Mouse (Mus musculus) neural tube, embryonic 12.5 days (tissue): ENCODE results near the gene Slc30a5. TPM values are rescaled to one million over a fixed set of nuclear protein-coding genes. Genes with fewer than 3 reads are reported as not detected.
A peak's percentile ranks its signal among the peaks of the same experiment; 100 is the strongest.
"Not testable (repeated sequence)": the region's sequence is repeated elsewhere in the genome, so short reads cannot be mapped to it uniquely, and the experiment has no call there.

Experiments used
- ATAC-seq: fragments of 200-750 bp; cut with Nextera tagmentation; 2 replicates; pipeline ENCODE4 v1.8.0; 2017; ENCODE audit warnings: low read depth, mild to moderate bottlenecking, moderate TSS enrichment, moderate library complexity; ENCODE audit not compliant: low FRiP score
- H3K27ac ChIP-seq: fragments of 300-500 bp; sonication (generic); 2 replicates; pipeline ENCODE4 v1.5.1; 2016
- H3K27me3 ChIP-seq: fragments of 300-500 bp; sonication (generic); replicated peaks from 2 replicates; pipeline ENCODE4 v1.6.1; 2016; ENCODE audit warnings: mild to moderate bottlenecking
- H3K36me3 ChIP-seq: fragments of 300-500 bp; sonication (generic); 2 replicates; pipeline ENCODE4 v1.6.1; 2016; ENCODE audit warnings: mild to moderate bottlenecking
- H3K4me1 ChIP-seq: fragments of 300-500 bp; sonication (generic); 2 replicates; pipeline ENCODE4 v1.6.1; 2016
- H3K4me2 ChIP-seq: fragments of 300-500 bp; sonication (generic); replicated peaks from 2 replicates; pipeline ENCODE4 v1.6.1; 2016; ENCODE audit warnings: mild to moderate bottlenecking
- H3K4me3 ChIP-seq: fragments of 300-500 bp; sonication (generic); 2 replicates; pipeline ENCODE4 v1.5.1; 2016
- H3K9ac ChIP-seq: fragments of 300-500 bp; sonication (generic); 2 replicates; pipeline ENCODE4 v1.6.1; 2016; ENCODE audit warnings: mild to moderate bottlenecking
- H3K9me3 ChIP-seq: fragments of 300-500 bp; sonication (generic); 2 replicates; pipeline ENCODE4 v1.6.1; 2016; ENCODE audit warnings: mild to moderate bottlenecking
- WGBS: fragments of 180-500 bp; shearing (Covaris S2); methylation state at CpG from one replicate; pipeline ENCODE4 v1.1.7; 2016; 5-methylcytosine and 5-hydroxymethylcytosine counted together
- polyA plus RNA-seq: library from polyadenylated mRNA; unstranded; fragments of >200 nt; fragmentation: Nextera tagmentation; extraction: Ambion mirVana; gene quantifications from 2 replicates; pipeline ENCODE4 v1.2.1, GENCODE M21; 2016

Slc30a5 gene
- polyA plus RNA-seq, 1 experiment from 2014 or later, result 43.7 TPM

DNA sequence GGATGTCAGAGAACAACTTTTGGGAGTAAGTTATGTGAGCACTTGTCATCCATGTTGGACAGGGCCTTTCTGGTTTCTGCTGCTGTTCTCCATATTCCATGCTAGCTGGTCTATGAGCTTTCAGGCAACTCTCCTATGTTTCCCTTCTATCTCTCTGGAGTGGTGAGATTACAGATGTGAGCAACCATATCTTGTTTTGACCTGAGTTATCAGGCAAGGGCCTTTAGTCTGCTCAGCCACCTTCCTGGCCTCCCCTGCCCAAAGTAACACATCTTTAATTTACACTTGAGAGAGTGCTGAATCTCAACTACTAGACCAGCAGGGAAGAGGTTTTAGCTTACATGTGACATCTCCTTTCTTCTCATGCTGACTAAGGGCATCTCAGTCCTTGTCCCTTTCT is 32.5 kb upstream of the Slc30a5 start:
- Histone ChIP-seq H3K36me3 (no peaks in the 10 kb centered on the region), H3K4me3 (no peak overlapping the region), H3K4me2 (no peak overlapping the region), H3K27me3 (no peaks in the 10 kb centered on the region), H3K4me1 (no peaks in the 10 kb centered on the region), H3K27ac (no peak overlapping the region), H3K9me3 (no peaks in the 10 kb centered on the region), H3K9ac (no peak overlapping the region)
- ATAC-seq, result no peak

DNA sequence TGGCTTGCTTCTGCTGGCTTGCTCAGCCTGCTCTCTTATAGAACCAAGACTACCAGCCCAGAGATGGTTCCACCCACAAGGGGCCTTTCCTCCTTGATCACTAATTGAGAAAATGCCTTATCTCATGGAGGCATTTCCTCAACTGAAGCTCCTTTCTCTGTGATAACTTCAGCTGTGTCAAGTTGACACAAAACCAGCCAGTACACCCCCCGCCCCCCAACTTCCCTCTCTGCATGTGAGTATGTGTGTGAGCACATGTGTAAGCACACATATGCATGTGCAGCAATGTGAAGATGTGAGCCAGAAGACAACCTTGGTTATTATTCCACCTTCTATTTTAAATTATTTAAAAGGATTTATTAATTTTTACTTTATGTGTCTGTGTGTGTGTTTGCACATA is 30.7 kb upstream of the Slc30a5 start:
- H3K4me1 ChIP-seq, H3K9ac ChIP-seq, H3K4me2 ChIP-seq, H3K9me3 ChIP-seq, H3K27me3 ChIP-seq, ATAC-seq, H3K27ac ChIP-seq, H3K4me3 ChIP-seq, H3K36me3 ChIP-seq: not testable (repeated sequence)
- WGBS, result 87% methylated on average over 1 of the region's 1 CpGs

DNA sequence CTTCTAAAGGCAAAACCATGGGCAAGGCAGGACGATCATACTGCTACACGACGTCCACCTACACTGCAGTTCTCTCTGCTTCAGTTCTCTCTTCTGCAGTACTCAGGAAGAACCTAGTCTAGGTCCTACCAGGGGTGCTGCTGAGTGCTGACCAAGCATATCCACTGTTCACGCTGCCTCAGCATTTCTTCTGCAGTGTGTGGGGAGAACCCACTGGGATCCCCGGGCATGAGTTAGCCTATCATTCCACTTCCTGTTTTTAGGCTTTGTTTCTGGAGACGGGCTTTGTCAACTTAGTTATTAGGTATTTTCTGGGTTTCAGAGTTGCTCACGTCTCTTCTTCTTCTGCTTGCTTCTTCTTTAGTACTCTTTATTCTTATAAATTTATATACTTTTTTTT is 25.9 kb upstream of the Slc30a5 start:
- Histone ChIP-seq H3K4me2 (no peak overlapping the region), H3K36me3 (no peaks in the 10 kb centered on the region), H3K4me3 (no peak overlapping the region), H3K9ac (no peak overlapping the region), H3K27ac (no peak overlapping the region), H3K27me3 (no peaks in the 10 kb centered on the region), H3K9me3 (no peaks in the 10 kb centered on the region), H3K4me1 (no peaks in the 10 kb centered on the region)
- no peak for ATAC-seq
- WGBS, result 87% methylated on average over 7 of the region's 7 CpGs

DNA sequence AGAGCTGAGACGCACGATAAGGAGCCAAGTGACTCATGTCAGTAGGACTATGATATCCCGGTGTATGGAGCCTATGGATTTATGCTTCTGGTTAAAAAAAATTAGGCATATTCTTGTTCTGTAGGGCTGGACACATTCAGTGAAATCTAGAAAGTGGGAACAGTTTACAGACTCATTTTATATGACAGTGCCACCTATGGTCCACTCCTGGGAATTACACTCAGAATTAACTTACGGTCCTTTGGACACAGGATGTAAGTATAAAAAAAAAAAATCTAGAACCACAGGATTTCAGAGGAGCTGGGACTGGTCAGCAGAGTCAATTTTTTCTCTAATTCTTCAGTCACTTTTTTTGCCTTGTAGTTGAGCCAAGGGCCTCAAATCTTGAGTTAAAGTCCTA is 20.9 kb upstream of the Slc30a5 start:
- 55% methylated on average over 4 of the region's 4 CpGs for WGBS
- H3K27ac ChIP-seq, result no peak overlapping the region
- no peaks in the 10 kb centered on the region for H3K9me3 ChIP-seq
- no peak overlapping the region for H3K4me2 ChIP-seq
- no peak overlapping the region for H3K9ac ChIP-seq
- H3K4me3 ChIP-seq, result no peak overlapping the region
- no peak for ATAC-seq
- H3K27me3 ChIP-seq, result no peaks in the 10 kb centered on the region
- H3K4me1 ChIP-seq, result no peaks in the 10 kb centered on the region
- H3K36me3 ChIP-seq, result no peaks in the 10 kb centered on the region

DNA sequence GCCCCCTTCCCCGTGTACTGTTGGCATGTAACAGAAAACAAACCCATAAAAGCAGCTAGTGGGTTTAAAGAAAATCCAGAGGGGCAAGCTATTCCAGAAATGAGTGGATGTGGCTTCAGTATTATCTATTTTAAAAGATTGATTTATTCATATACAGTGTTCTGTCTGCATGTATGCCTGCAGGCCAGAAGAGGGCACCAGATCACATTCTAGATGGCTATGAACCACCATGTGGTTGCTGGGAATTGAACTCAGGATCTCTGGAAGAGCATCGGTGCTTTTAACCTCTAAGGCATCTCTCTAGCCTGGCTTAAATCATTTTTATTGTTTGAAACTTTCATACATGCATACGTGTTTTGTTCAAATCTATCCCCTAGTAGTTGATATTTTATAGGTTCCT is 19.9 kb upstream of the Slc30a5 start:
- no peaks in the 10 kb centered on the region for H3K9me3 ChIP-seq
- WGBS, result 77% methylated on average over 3 of the region's 3 CpGs

DNA sequence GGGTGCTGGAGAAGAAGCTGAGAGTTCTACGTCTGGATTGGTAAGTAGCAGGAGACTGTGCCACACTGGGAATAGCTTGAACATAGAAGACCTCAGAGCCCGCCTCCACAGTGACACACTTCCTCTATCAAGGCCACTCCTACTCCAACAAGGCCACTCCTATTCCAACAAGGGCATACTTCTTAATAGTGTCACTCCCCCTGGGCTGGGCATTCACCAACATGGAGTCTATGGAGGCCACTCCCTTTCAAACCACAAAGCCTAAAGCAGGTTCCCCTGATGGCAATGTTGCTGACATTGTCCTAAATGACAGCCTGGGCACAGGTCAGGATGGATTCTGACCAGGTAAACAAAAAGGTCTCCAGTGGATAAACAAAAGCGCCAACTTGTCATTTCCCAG is 15.9 kb upstream of the Slc30a5 start:
- Histone ChIP-seq H3K4me1 (no peaks in the 10 kb centered on the region), H3K4me2 (no peak overlapping the region), H3K9me3 (no peaks in the 10 kb centered on the region), H3K36me3 (no peaks in the 10 kb centered on the region), H3K9ac (no peak overlapping the region), H3K27ac (no peak overlapping the region), H3K4me3 (no peak overlapping the region), H3K27me3 (no peaks in the 10 kb centered on the region)
- 87% methylated on average over 3 of the region's 3 CpGs for WGBS
- no peak for ATAC-seq

More for the DNA sequence above, 19.9 kb upstream of the Slc30a5 start:
- no peaks in the 10 kb centered on the region for H3K4me1 ChIP-seq
- H3K4me3 ChIP-seq, result no peak overlapping the region
- H3K4me2 ChIP-seq, result no peak overlapping the region
- no peaks in the 10 kb centered on the region for H3K27me3 ChIP-seq
- H3K9ac ChIP-seq, result no peak overlapping the region
- H3K36me3 ChIP-seq, result no peaks in the 10 kb centered on the region
- ATAC-seq, result no peak
- no peak overlapping the region for H3K27ac ChIP-seq

DNA sequence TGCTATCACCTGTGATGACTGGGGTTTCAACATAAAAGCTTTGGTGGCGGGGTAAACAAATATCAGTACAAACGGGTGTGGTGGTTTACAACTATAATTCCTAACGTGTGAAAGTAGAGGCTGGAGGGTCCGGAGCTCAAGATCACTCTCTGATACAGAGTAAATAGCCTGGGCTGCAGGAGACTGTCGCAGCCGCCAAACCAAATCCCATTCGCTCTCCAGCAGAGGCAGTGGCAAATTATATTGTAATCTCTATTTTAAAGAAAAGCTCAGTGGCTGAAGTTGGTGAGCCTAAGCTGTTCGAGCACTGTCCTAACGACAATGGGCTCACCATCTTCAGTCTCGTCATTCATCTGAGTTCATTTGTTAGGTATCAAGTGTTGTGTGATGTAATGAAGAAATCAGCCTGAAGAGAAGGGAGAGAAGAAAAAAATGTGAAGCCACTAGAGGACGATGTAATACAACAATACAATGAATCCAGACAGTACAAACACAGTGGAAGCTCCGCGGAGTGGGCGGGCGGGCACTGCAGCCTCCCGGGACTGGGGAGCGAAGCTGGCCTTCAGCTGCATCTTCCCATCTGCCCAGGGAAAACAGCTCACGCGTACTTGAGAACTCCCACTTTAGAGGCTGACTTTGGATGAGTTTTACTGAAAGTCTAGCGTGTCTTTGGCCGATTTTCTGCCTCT is 13.8 kb upstream of the Slc30a5 start:
- Histone ChIP-seq H3K4me2 (peak overlapping the region; percentile 24; the same call in 1 of the 2 replicates), H3K36me3 (no peaks in the 10 kb centered on the region), H3K4me1 (no peaks in the 10 kb centered on the region), H3K9ac (no peak overlapping the region), H3K4me3 (no peak overlapping the region), H3K27ac (no peak overlapping the region), H3K27me3 (no peaks in the 10 kb centered on the region), H3K9me3 (no peaks in the 10 kb centered on the region)
- ATAC-seq, result no peak
- 64% methylated on average over 21 of the region's 21 CpGs for WGBS

DNA sequence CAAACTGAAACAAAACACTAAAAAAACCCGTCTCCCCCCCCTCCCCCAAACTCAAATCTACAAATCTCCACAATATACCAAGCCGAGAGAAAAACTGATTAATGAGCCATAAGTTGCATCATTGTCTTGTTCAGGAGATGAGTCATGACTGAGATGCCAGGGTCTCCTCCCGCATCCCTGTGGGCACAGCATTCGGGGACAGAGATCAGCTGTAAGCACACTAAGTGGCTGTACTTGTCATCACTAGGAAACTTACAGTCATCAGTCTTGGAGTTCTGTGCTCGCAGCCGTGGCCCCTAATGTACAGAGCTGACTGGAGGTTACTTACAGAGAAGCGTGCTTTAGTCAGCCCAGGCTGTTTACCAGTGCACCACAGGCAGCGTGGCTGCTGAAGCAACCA is 13.0 kb upstream of the Slc30a5 start:
- no peak overlapping the region for H3K4me2 ChIP-seq
- 84% methylated on average over 8 of the region's 8 CpGs for WGBS

DNA sequence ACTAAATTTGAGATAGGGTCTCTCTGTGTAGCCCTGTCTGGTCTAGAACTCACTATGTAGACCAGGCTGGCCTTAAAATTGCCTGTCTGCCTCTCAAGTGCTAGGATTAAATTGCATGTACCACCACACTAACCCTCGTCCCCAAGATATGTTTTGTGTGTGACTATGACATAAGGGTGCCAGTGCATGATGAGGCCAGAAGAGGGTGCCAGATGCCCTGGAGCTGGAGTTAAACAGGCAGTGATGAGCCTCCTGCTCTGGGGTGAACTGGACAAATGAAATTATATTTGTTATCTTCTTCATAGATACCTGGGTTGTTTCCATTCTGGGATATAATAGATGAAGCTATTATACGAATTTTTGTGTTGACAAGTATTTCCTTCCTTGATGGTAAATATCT is 10.7 kb upstream of the Slc30a5 start:
- ATAC-seq, result no peak
- WGBS, result 86% methylated on average over 2 of the region's 2 CpGs
- Histone ChIP-seq H3K27ac (no peak overlapping the region), H3K4me1 (no peaks in the 10 kb centered on the region), H3K36me3 (no peaks in the 10 kb centered on the region), H3K9me3 (no peaks in the 10 kb centered on the region), H3K9ac (no peak overlapping the region), H3K27me3 (no peaks in the 10 kb centered on the region), H3K4me3 (no peak overlapping the region), H3K4me2 (no peak overlapping the region)

More for the DNA sequence above, 13.0 kb upstream of the Slc30a5 start:
- H3K27ac ChIP-seq, result no peak overlapping the region
- H3K4me1 ChIP-seq, result no peaks in the 10 kb centered on the region
- no peaks in the 10 kb centered on the region for H3K9me3 ChIP-seq
- no peak overlapping the region for H3K9ac ChIP-seq
- H3K27me3 ChIP-seq, result no peaks in the 10 kb centered on the region
- H3K4me3 ChIP-seq, result no peak overlapping the region
- H3K36me3 ChIP-seq, result no peaks in the 10 kb centered on the region
- ATAC-seq, result no peak

DNA sequence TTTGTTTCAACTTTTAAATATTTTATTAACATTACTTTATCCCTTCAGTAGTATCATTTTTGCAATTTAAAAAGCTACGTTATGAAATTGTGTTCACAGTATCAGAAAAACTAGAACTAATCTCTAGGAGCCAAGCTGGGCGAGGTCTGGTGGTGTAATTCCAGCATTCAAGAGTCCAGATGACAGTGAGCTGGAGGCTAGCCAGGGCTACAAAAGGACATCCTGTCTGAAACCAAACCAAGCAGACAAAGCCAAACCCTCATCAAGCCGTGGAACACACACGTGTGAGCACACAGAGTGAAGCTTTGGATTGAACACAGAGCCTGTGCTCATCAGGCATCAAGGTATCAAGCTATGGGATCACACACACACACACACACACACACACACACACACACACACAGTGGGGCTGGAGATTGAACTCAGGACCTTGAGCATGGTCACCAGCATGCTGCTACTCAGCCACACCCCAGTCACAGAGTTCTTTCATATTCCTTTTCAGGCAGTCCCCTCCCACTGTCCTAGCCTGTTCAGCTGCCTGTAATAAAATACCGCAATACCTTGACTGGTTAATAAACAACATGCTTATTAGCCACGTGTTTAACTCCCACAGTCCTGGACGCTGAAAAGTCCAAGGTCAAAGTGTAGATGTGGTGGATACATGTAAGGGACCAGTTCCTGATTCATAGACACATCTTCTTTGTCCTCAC is 9.9 kb upstream of the Slc30a5 start:
- H3K27ac ChIP-seq, result no peak overlapping the region
- no peaks in the 10 kb centered on the region for H3K36me3 ChIP-seq
- H3K4me1 ChIP-seq, result no peaks in the 10 kb centered on the region
- no peak overlapping the region for H3K4me2 ChIP-seq
- no peaks in the 10 kb centered on the region for H3K27me3 ChIP-seq
- H3K9me3 ChIP-seq, result no peaks in the 10 kb centered on the region
- WGBS, result 78% methylated on average over 7 of the region's 7 CpGs
- no peak for ATAC-seq
- H3K4me3 ChIP-seq, result no peak overlapping the region
- no peak overlapping the region for H3K9ac ChIP-seq

DNA sequence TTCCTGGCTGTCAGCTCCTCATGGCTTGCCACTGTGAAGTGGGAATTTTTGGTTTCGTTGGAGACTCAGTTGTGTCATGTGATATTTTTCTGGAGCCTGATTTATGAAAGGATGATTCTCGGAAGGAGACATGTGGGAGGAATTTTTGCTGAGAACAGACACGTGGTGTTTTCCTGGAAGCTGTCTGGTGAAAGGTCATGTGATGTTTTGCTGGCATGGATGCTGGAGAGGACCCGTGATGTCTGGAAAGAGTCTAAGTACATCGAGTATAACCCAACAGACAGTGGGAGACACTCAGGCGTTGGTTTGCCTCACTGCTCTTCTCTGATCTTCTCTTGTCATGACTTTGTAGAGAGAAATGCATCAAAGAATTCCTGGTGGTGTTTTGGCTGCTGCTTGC is 8.5 kb upstream of the Slc30a5 start:
- H3K9ac ChIP-seq, result no peak overlapping the region
- WGBS, result 81% methylated on average over 6 of the region's 6 CpGs
- H3K9me3 ChIP-seq, result no peaks in the 10 kb centered on the region
- no peaks in the 10 kb centered on the region for H3K27me3 ChIP-seq
- no peak for ATAC-seq
- no peaks in the 10 kb centered on the region for H3K4me1 ChIP-seq
- no peak overlapping the region for H3K27ac ChIP-seq
- H3K4me2 ChIP-seq, result no peak overlapping the region
- no peaks in the 10 kb centered on the region for H3K36me3 ChIP-seq
- H3K4me3 ChIP-seq, result no peak overlapping the region

DNA sequence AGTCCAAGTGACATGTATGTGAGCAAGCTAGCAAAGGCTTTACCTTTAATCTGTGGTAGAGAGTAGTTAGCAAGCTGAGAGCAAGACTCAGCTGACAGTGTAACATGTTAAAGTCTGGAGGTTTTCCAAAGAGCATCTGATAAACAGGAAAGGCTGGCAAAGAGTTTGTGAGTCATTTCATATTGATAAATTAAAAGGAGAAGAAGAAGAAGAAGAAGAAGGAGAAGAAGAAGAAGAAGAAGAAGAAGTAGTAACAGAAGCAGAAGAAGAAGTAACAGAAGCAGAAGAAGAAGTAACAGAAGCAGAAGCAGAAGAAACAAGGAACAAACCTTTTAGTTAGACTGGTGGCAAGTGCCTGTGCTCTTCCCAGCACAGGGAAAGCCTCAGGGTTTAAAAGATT is 1.6 kb upstream of the Slc30a5 start:
- no peaks in the 10 kb centered on the region for H3K9me3 ChIP-seq
- no peak overlapping the region for H3K4me3 ChIP-seq
- H3K4me2 ChIP-seq, result no peak overlapping the region
- no peak overlapping the region for H3K27ac ChIP-seq
- H3K36me3 ChIP-seq, result no peaks in the 10 kb centered on the region
- H3K4me1 ChIP-seq, result peaks cover 16% of the 10 kb centered on the region
- no peak for ATAC-seq
- H3K27me3 ChIP-seq, result no peaks in the 10 kb centered on the region
- no peak overlapping the region for H3K9ac ChIP-seq

DNA sequence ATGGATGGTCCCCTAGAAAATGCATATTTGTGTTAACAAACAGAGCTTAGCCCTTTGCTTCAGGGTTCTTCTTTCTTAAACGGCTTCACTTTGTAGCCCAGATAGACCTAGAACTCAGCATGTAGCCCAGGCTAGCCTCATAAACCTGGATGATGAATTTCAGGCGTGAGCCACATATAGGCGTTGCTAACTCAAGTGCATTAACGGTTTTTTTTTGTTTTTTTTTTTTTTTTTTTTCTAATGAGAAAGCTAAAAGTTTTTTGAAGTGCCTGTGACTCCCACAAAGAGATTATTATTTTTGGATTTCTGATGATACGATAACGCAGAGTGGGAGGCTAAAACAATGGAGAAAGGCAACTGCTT is 394 bp upstream of the Slc30a5 start:
- WGBS, result 61% methylated on average over 6 of the region's 6 CpGs
- Histone ChIP-seq H3K27me3 (no peaks in the 10 kb centered on the region), H3K4me1 (peaks cover 16% of the 10 kb centered on the region), H3K9ac (no peak overlapping the region), H3K36me3 (no peaks in the 10 kb centered on the region), H3K9me3 (no peaks in the 10 kb centered on the region), H3K4me3 (no peak overlapping the region), H3K27ac (no peak overlapping the region), H3K4me2 (peak overlapping the region; percentile 83)
- ATAC-seq, result no peak
